Mouse (Mus musculus): ENCODE data around the gene Lyrm7. TPM values are rescaled to one million over a fixed set of nuclear protein-coding genes. Genes with fewer than 3 reads are reported as not detected.
"Not testable (repeated sequence)": the region's sequence is repeated elsewhere in the genome, so short reads cannot be mapped to it uniquely, and the experiment has no call there.

Gene Lyrm7
- total RNA-seq, 1 experiment from 2014 or later: 17.8 TPM

- DNase-seq: no peak
Measured at GRCm38 (mm10) chr11:54881051-54881474, 20.3 kb upstream of the Lyrm7 start.

- no peak for DNase-seq
Measured at GRCm38 (mm10) chr11:54879922-54880321, 19.2 kb upstream of the Lyrm7 start.

GRCm38 (mm10) chr11:54879434-54879833 lies 18.7 kb upstream of the Lyrm7 start:
- peak; percentile 24 for DNase-seq

- no peak for DNase-seq
Measured at GRCm38 (mm10) chr11:54878893-54879292, 18.2 kb upstream of the Lyrm7 start.

GRCm38 (mm10) chr11:54876031-54876430 lies 15.3 kb upstream of the Lyrm7 start:
- DNase-seq: no peak

GRCm38 (mm10) chr11:54871831-54872537 lies 11.3 kb upstream of the Lyrm7 start:
- DNase-seq: peak; percentile 37

- DNase-seq: no peak
Measured at GRCm38 (mm10) chr11:54869318-54869717, 8.6 kb upstream of the Lyrm7 start.

GRCm38 (mm10) chr11:54868445-54868844 lies 7.7 kb upstream of the Lyrm7 start:
- DNase-seq: no peak

- no peak for DNase-seq
Measured at GRCm38 (mm10) chr11:54867903-54868434, 7.3 kb upstream of the Lyrm7 start.

GRCm38 (mm10) chr11:54867049-54867385 lies 6.3 kb upstream of the Lyrm7 start:
- DNase-seq: peak; percentile 22

- peak; percentile 94 for DNase-seq
Measured at GRCm38 (mm10) chr11:54866119-54867048, 5.7 kb upstream of the Lyrm7 start, which contains the start of gene Hint1. Gene Hint1 (plus strand): TSS chr11:54866383.

GRCm38 (mm10) chr11:54865330-54866085 lies 4.8 kb upstream of the Lyrm7 start:
- DNase-seq: no peak

- DNase-seq: peak; percentile 45
Measured at GRCm38 (mm10) chr11:54862621-54863520, 2.2 kb upstream of the Lyrm7 start.

GRCm38 (mm10) chr11:54861471-54862420 lies 1.0 kb upstream of the Lyrm7 start:
- no peak for DNase-seq

GRCm38 (mm10) chr11:54859322-54860165 lies 1.2 kb downstream of the Lyrm7 start:
- no peak for DNase-seq

GRCm38 (mm10) chr11:54858880-54859279 lies 1.8 kb downstream of the Lyrm7 start:
- DNase-seq: not testable (repeated sequence)

GRCm38 (mm10) chr11:54851656-54852055 lies 9.1 kb downstream of the Lyrm7 start:
- DNase-seq: no peak

- DNase-seq: no peak
Measured at GRCm38 (mm10) chr11:54849961-54850758, 10.6 kb downstream of the Lyrm7 start.
